Mouse (Mus musculus): ENCODE results near the gene Slc39a9. TPM values are rescaled to one million over a fixed set of nuclear protein-coding genes. Genes with fewer than 3 reads are reported as not detected.

The Slc39a9 gene
- polyA plus RNA-seq (2012; rRNA removed), result 48.3 and 58.2 TPM in 2 replicates

GRCm38 (mm10) chr12:80643693-80644505 is at the start of gene Slc39a9, which contains the start of gene Erh:
Slc39a9 (plus strand) TSS chr12:80643883.
Erh (minus strand) TSS chr12:80644341.
- peak within 1 kb of the TSS; percentile 69 for H3K27ac ChIP-seq (ENCODE audit: insufficient read depth, low read depth, low read length)
- peak; percentile 97 for DNase-seq
- no peaks in the 10 kb centered on the region for H3K36me3 ChIP-seq (ENCODE audit: control insufficient read depth, insufficient read depth, low read length)
- 0 out of 2 replicates have a peak, but pooled peaks have one; percentile 15 for TF ChIP-seq CTCF (conservative IDR thresholded peaks at IDR 0.05; ENCODE audit: insufficient read depth, insufficient read length, low read depth, low read length)
- TF ChIP-seq POLR2A (IDR thresholded peaks at IDR 0.05; ENCODE audit: low read depth, low read length), result peak; percentile 36
- H3K4me1 ChIP-seq (ENCODE audit: control insufficient read depth, insufficient read depth, low read length), result peaks cover 17% of the 10 kb centered on the region
- H3K4me3 ChIP-seq (ENCODE audit: insufficient read depth, low read depth, low read length), result peak within 1 kb of the TSS; percentile 76
- H3K27me3 ChIP-seq (replicated peaks; ENCODE audit: control insufficient read depth, insufficient read depth, low read length), result no peaks in the 10 kb centered on the region
- under 1% methylated on average over 50 of the region's 50 CpGs for WGBS

- no peaks in the 10 kb centered on the region for H3K36me3 ChIP-seq (ENCODE audit: control insufficient read depth, insufficient read depth, low read length)
- H3K4me1 ChIP-seq (ENCODE audit: control insufficient read depth, insufficient read depth, low read length), result no peaks in the 10 kb centered on the region
- TF ChIP-seq CTCF (conservative IDR thresholded peaks at IDR 0.05; ENCODE audit: insufficient read depth, insufficient read length, low read depth, low read length), result no peak
- TF ChIP-seq POLR2A (IDR thresholded peaks at IDR 0.05; ENCODE audit: low read depth, low read length), result no peak
- H3K4me3 ChIP-seq (ENCODE audit: insufficient read depth, low read depth, low read length), result no peak overlapping the region
- no peaks in the 10 kb centered on the region for H3K27me3 ChIP-seq (replicated peaks; ENCODE audit: control insufficient read depth, insufficient read depth, low read length)
- no peak overlapping the region for H3K27ac ChIP-seq (ENCODE audit: insufficient read depth, low read depth, low read length)
- WGBS, result 84% methylated on average over 4 of the region's 4 CpGs
- no peak for DNase-seq
Observed at GRCm38 (mm10) chr12:80594141-80594540, 49.5 kb upstream of the Slc39a9 start.

DNA sequence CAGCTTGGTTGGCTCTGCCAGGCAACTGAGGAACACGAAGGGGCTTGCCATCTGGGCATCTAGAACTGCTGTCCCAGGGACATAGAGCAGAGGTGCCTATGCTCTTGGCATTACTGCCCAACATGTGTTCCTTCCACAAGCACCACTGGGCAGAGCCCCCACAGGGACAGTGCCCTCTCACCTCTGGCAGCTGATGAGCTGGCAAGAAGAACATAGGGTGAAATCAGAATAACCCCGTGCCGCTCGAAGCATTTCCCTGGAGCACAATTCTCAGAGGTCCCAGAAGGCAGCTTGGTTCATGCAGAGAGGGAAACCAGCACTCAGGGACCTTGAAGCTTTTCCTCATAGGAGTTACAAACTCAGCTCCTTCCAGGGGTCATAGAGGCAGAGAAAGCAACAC is 48.9 kb upstream of the Slc39a9 start:
- no peaks in the 10 kb centered on the region for H3K27me3 ChIP-seq (replicated peaks; ENCODE audit: control insufficient read depth, insufficient read depth, low read length)
- no peak for TF ChIP-seq POLR2A (IDR thresholded peaks at IDR 0.05; ENCODE audit: low read depth, low read length)
- TF ChIP-seq CTCF (conservative IDR thresholded peaks at IDR 0.05; ENCODE audit: insufficient read depth, insufficient read length, low read depth, low read length), result no peak
- no peak overlapping the region for H3K27ac ChIP-seq (ENCODE audit: insufficient read depth, low read depth, low read length)
- H3K4me3 ChIP-seq (ENCODE audit: insufficient read depth, low read depth, low read length), result no peak overlapping the region
- H3K4me1 ChIP-seq (ENCODE audit: control insufficient read depth, insufficient read depth, low read length), result no peaks in the 10 kb centered on the region
- H3K36me3 ChIP-seq (ENCODE audit: control insufficient read depth, insufficient read depth, low read length), result no peaks in the 10 kb centered on the region
- 82% methylated on average over 4 of the region's 4 CpGs for WGBS
- no peak for DNase-seq

- WGBS, result 96% methylated on average over 4 of the region's 4 CpGs
- no peak overlapping the region for H3K4me3 ChIP-seq (ENCODE audit: insufficient read depth, low read depth, low read length)
- TF ChIP-seq POLR2A (IDR thresholded peaks at IDR 0.05; ENCODE audit: low read depth, low read length), result no peak
- TF ChIP-seq CTCF (conservative IDR thresholded peaks at IDR 0.05; ENCODE audit: insufficient read depth, insufficient read length, low read depth, low read length), result no peak
- H3K27ac ChIP-seq (ENCODE audit: insufficient read depth, low read depth, low read length), result no peak overlapping the region
- H3K27me3 ChIP-seq (replicated peaks; ENCODE audit: control insufficient read depth, insufficient read depth, low read length), result no peaks in the 10 kb centered on the region
- DNase-seq, result no peak
- H3K36me3 ChIP-seq (ENCODE audit: control insufficient read depth, insufficient read depth, low read length), result no peaks in the 10 kb centered on the region
- H3K4me1 ChIP-seq (ENCODE audit: control insufficient read depth, insufficient read depth, low read length), result no peaks in the 10 kb centered on the region
Observed at GRCm38 (mm10) chr12:80595566-80595965, 48.1 kb upstream of the Slc39a9 start.

- 73% methylated on average over 4 of the region's 4 CpGs for whole genome bisulfite sequencing
- H3K4me3 ChIP-seq (ENCODE audit: insufficient read depth, low read depth, low read length), result no peak overlapping the region
- no peak overlapping the region for H3K27ac ChIP-seq (ENCODE audit: insufficient read depth, low read depth, low read length)
- H3K4me1 ChIP-seq (ENCODE audit: control insufficient read depth, insufficient read depth, low read length), result no peaks in the 10 kb centered on the region
- no peak for DNase-seq
- TF ChIP-seq POLR2A (IDR thresholded peaks at IDR 0.05; ENCODE audit: low read depth, low read length) (no peak), CTCF (conservative IDR thresholded peaks at IDR 0.05; ENCODE audit: insufficient read depth, insufficient read length, low read depth, low read length) (no peak)
- no peaks in the 10 kb centered on the region for H3K27me3 ChIP-seq (replicated peaks; ENCODE audit: control insufficient read depth, insufficient read depth, low read length)
- no peaks in the 10 kb centered on the region for H3K36me3 ChIP-seq (ENCODE audit: control insufficient read depth, insufficient read depth, low read length)
Observed at GRCm38 (mm10) chr12:80595968-80596367, 47.7 kb upstream of the Slc39a9 start.

- H3K27ac ChIP-seq (ENCODE audit: insufficient read depth, low read depth, low read length), result no peak overlapping the region
- no peaks in the 10 kb centered on the region for H3K27me3 ChIP-seq (replicated peaks; ENCODE audit: control insufficient read depth, insufficient read depth, low read length)
- no peaks in the 10 kb centered on the region for H3K36me3 ChIP-seq (ENCODE audit: control insufficient read depth, insufficient read depth, low read length)
- 73% methylated on average over 7 of the region's 7 CpGs for WGBS
- DNase-seq, result no peak
- no peaks in the 10 kb centered on the region for H3K4me1 ChIP-seq (ENCODE audit: control insufficient read depth, insufficient read depth, low read length)
- TF ChIP-seq CTCF (conservative IDR thresholded peaks at IDR 0.05; ENCODE audit: insufficient read depth, insufficient read length, low read depth, low read length) (no peak), POLR2A (IDR thresholded peaks at IDR 0.05; ENCODE audit: low read depth, low read length) (no peak)
- H3K4me3 ChIP-seq (ENCODE audit: insufficient read depth, low read depth, low read length), result no peak overlapping the region
Observed at GRCm38 (mm10) chr12:80598236-80598635, 45.4 kb upstream of the Slc39a9 start.

DNA sequence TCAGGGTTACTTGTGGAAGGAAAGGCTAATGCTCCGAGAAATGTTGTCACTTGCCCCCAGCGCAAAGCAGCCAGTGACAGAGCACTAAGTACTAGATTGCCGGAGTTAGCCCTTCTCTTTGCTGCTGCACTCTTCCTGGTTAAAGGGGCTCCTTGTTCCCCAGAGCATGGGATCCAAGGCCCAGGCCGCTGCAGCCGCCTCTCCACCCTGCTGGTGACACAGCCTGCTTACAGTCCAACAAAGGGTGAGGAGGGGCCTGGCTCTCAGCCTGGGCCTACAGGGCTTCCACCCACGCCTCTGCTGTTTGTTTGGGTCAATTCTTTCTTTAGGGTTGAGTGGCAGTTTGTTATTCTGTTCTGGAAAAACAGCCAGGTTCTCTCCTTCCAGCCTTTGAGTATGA is 44.9 kb upstream of the Slc39a9 start:
- H3K36me3 ChIP-seq (ENCODE audit: control insufficient read depth, insufficient read depth, low read length), result no peaks in the 10 kb centered on the region
- peak; percentile 12 for DNase-seq
- no peak overlapping the region for H3K4me3 ChIP-seq (ENCODE audit: insufficient read depth, low read depth, low read length)
- no peak overlapping the region for H3K27ac ChIP-seq (ENCODE audit: insufficient read depth, low read depth, low read length)
- no peaks in the 10 kb centered on the region for H3K4me1 ChIP-seq (ENCODE audit: control insufficient read depth, insufficient read depth, low read length)
- 63% methylated on average over 6 of the region's 6 CpGs for WGBS
- TF ChIP-seq POLR2A (IDR thresholded peaks at IDR 0.05; ENCODE audit: low read depth, low read length), result no peak
- TF ChIP-seq CTCF (conservative IDR thresholded peaks at IDR 0.05; ENCODE audit: insufficient read depth, insufficient read length, low read depth, low read length), result no peak
- no peaks in the 10 kb centered on the region for H3K27me3 ChIP-seq (replicated peaks; ENCODE audit: control insufficient read depth, insufficient read depth, low read length)

All from kidney, adult 2 months (tissue).